Mouse (Mus musculus) intestine, embryonic 14.5 days (tissue): ENCODE data around the gene Dock7. TPM values are rescaled to one million over a fixed set of nuclear protein-coding genes. Genes with fewer than 3 reads are reported as not detected.

Source experiments
- ATAC-seq: fragments of 200-750 bp; cut with Nextera tagmentation; replicated peaks from 2 replicates; pipeline ENCODE4 v1.8.0; 2017; ENCODE audit warnings: low read depth, moderate number of reproducible peaks, moderate TSS enrichment, moderate library complexity; ENCODE audit not compliant: low FRiP score, low TSS enrichment
- DNase-seq: peaks from one replicate; pipeline ENCODE4 v3.0.0-alpha.2; 2018; ENCODE audit warnings: low spot score
- H3K27ac ChIP-seq: fragments of 300-500 bp; sonication (generic); 2 replicates; pipeline ENCODE4 v1.5.1; 2014; ENCODE audit warnings: low read depth, mild to moderate bottlenecking, control low read depth
- H3K27me3 ChIP-seq: fragments of 300-500 bp; sonication (generic); replicated peaks from 2 replicates; pipeline ENCODE4 v1.6.1; 2014; ENCODE audit warnings: low read length, control low read depth; ENCODE audit not compliant: control insufficient read depth, insufficient read depth
- H3K36me3 ChIP-seq: fragments of 300-500 bp; sonication (generic); 2 replicates; pipeline ENCODE4 v1.6.1; 2014; ENCODE audit warnings: low read length, control low read depth; ENCODE audit not compliant: control insufficient read depth, insufficient read depth
- H3K4me1 ChIP-seq: fragments of 300-500 bp; sonication (generic); replicated peaks from 2 replicates; pipeline ENCODE4 v1.6.1; 2014; ENCODE audit warnings: low read length, control low read depth, mixed read lengths; ENCODE audit not compliant: control insufficient read depth, insufficient read depth
- H3K4me2 ChIP-seq: fragments of 300-500 bp; sonication (generic); 2 replicates; pipeline ENCODE4 v1.6.1; 2014; ENCODE audit warnings: low read length
- H3K4me3 ChIP-seq: fragments of 300-500 bp; sonication (generic); 2 replicates; pipeline ENCODE4 v1.5.1; 2014; ENCODE audit warnings: low read depth, low read length, control low read depth, mixed read lengths
- H3K9ac ChIP-seq: fragments of 300-500 bp; sonication (generic); 2 replicates; pipeline ENCODE4 v1.6.1; 2014; ENCODE audit warnings: mild to moderate bottlenecking, low read length
- H3K9me3 ChIP-seq: fragments of 300-500 bp; sonication (generic); 2 replicates; pipeline ENCODE4 v1.6.1; 2016; ENCODE audit warnings: low read length, control low read depth; ENCODE audit not compliant: control insufficient read depth
- whole genome bisulfite sequencing: fragments of 180-500 bp; shearing (Covaris S2); extraction: QIAGEN DNeasy Blood & Tissue Kit; methylation state at CpG from one replicate; pipeline ENCODE4 v1.1.7; 2014; 5-methylcytosine and 5-hydroxymethylcytosine counted together
- polyA plus RNA-seq: library from polyadenylated mRNA; unstranded; fragments of >200 nt; fragmentation: Nextera tagmentation; extraction: Ambion mirVana; gene quantifications from 2 replicates; pipeline ENCODE4 v1.2.1, GENCODE M21; 2014

Dock7 gene
- polyA plus RNA-seq, 1 experiment from 2014 or later, result 67.4 TPM

DNA sequence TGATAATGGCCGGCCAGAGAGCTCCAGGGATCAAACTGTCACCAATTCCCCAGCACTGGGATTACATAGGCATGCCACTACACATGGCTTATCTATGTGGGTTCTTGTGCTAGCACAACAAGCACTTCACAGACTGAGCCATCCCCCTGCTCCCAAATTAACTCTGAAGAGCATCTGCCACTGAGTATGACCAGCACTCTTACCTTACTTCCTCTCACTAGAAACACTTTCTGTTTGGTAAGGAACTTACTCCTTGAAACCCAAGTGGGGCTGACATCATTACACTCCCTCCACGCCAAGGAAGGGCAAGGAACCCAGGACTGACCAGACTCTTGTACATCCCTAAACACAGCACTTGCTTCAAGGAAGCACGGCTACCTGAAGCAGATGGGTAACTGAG is 9.0 kb downstream of the Dock7 start:
- DNase-seq, result no peak
- H3K9me3 ChIP-seq, result no peaks in the 10 kb centered on the region
- H3K4me1 ChIP-seq, result peaks cover 29% of the 10 kb centered on the region
- H3K9ac ChIP-seq, result no peak overlapping the region
- H3K4me3 ChIP-seq, result no peak overlapping the region
- H3K27ac ChIP-seq, result no peak overlapping the region
- no peak for ATAC-seq
- no peaks in the 10 kb centered on the region for H3K36me3 ChIP-seq
- H3K4me2 ChIP-seq, result no peak overlapping the region
- 71% methylated on average over 3 of the region's 3 CpGs for WGBS
- no peaks in the 10 kb centered on the region for H3K27me3 ChIP-seq

DNA sequence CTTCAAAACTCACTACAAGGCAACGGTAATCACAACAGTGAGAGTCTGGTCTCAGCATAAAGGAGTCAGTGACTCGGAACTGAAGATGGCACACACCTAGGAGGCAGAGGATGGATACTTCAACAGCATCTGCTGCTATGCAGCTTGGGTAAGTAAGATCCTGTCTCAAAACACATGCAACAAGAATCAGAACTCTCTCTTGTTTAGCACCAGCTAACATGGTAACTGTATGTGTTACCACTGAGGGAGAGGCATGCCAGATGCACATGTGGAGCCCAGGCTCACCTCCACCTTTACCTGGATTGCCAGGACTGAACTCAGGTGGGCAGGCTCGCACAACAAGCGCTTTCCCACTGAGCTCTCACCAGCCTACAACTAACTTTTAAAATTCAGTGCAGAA is 11.9 kb downstream of the Dock7 start:
- no peaks in the 10 kb centered on the region for H3K9me3 ChIP-seq
- peaks cover 23% of the 10 kb centered on the region for H3K4me1 ChIP-seq
- no peak for DNase-seq
- H3K4me3 ChIP-seq, result no peak overlapping the region
- no peak overlapping the region for H3K9ac ChIP-seq
- no peak for ATAC-seq
- no peaks in the 10 kb centered on the region for H3K27me3 ChIP-seq
- no peak overlapping the region for H3K27ac ChIP-seq
- WGBS, result 95% methylated on average over 4 of the region's 4 CpGs
- H3K4me2 ChIP-seq, result no peak overlapping the region
- H3K36me3 ChIP-seq, result no peaks in the 10 kb centered on the region

DNA sequence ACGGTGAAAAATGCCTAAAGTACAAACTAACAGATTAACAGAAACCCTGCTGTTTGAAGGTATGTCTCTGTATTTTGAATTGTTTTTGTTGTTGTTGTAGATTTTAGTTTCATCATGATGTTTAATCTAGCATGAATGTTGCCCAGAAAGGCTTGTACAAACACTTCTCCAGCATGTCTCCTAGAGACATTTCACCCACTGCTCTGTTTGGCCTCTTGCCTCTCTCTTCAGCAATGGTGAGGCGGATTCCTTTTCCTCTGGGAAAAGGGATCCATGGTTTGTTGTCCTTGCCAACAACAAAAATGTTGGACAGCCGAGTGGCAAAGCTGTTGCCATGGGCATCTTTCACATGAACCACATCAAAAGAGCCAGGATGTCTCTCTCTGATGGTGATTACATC is 17.9 kb downstream of the Dock7 start:
- no peak overlapping the region for H3K4me3 ChIP-seq
- 85% methylated on average over 3 of the region's 3 CpGs for WGBS

DNA sequence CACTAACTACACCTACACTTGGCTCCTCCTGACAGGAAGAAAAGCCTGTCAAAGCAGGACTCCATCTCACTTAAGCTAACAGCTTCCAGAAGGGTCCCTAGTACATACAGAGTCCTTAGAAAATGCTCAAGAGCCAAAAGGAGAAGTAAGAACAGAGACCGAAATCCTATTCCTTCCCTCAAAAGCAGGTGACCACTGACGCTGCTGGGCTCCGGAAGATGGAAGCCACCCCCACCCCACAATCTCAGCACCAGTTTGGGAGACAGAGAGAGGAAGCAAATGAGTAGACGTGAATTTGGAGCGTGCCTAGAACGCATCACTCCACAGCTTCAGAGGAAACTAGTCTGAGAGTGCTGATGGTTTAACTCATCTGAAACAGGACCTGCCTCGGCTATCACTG is 20.0 kb downstream of the Dock7 start:
- DNase-seq, result no peak
- WGBS, result 88% methylated on average over 7 of the region's 7 CpGs
- Histone ChIP-seq H3K4me3 (no peak overlapping the region), H3K9me3 (no peaks in the 10 kb centered on the region), H3K36me3 (no peaks in the 10 kb centered on the region), H3K4me2 (no peak overlapping the region), H3K27me3 (no peaks in the 10 kb centered on the region), H3K27ac (no peak overlapping the region), H3K9ac (no peak overlapping the region), H3K4me1 (no peaks in the 10 kb centered on the region)
- no peak for ATAC-seq

More for the DNA sequence above, 17.9 kb downstream of the Dock7 start:
- Histone ChIP-seq H3K27me3 (no peaks in the 10 kb centered on the region), H3K4me1 (peaks cover 11% of the 10 kb centered on the region), H3K9ac (no peak overlapping the region), H3K4me2 (no peak overlapping the region), H3K36me3 (no peaks in the 10 kb centered on the region), H3K9me3 (no peaks in the 10 kb centered on the region), H3K27ac (no peak overlapping the region)
- ATAC-seq (no peak), DNase-seq (no peak)

DNA sequence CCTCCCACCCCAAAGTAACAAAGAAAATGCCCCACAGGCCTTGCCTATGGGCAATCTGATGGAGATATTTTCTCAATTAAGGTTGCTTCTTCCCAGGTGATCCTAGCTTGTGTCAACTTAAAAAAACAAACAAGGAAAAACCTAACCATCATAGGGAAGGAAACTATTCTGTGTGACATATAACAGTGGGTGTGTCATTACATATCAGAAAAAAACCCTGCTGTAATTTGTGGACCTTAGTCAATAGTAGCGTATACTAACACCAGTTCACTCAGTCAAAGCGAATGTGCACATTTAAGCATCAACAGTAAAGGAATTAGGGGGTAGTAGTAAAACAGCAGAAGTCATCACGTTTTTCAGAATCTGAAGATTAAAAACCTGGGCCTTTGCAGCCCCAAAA is 28.9 kb downstream of the Dock7 start:
- H3K27me3 ChIP-seq, result no peaks in the 10 kb centered on the region
- peaks cover 11% of the 10 kb centered on the region for H3K36me3 ChIP-seq
- H3K4me3 ChIP-seq, result no peak overlapping the region
- WGBS, result 75% methylated on average over 3 of the region's 3 CpGs
- DNase-seq (no peak), ATAC-seq (no peak)
- no peak overlapping the region for H3K4me2 ChIP-seq
- H3K4me1 ChIP-seq, result peaks cover 5% of the 10 kb centered on the region; the same call in 1 of the 2 replicates
- no peaks in the 10 kb centered on the region for H3K9me3 ChIP-seq
- H3K9ac ChIP-seq, result no peak overlapping the region
- no peak overlapping the region for H3K27ac ChIP-seq

DNA sequence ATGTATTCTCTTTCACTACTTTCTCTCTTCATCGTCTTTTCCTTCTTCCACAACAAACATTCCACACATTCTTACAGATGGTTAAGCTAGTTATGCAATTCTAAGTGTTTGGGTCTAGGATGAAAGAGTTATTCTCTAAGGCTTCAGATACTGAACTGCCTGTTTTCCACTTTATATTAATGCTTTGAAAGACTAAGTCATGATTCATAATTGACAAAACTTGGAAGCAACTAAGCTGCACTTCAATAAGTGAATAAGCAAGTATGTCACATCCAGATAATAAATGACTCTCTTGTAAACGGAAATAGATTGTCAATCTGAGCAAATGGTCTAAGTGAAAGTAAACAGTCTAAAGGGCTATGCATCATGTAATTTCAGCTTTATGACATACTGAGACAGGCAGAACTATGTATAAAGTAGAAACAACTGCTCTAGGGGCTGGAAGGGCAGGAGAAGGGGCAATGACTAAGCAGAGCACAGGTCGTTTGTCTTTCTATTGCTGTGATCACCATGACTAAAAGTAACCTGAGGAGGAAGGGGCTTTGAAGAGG is 29.5 kb downstream of the Dock7 start:
- peaks cover 5% of the 10 kb centered on the region; the same call in 1 of the 2 replicates for H3K4me1 ChIP-seq
- no peak for ATAC-seq
- H3K4me2 ChIP-seq, result no peak overlapping the region

DNA sequence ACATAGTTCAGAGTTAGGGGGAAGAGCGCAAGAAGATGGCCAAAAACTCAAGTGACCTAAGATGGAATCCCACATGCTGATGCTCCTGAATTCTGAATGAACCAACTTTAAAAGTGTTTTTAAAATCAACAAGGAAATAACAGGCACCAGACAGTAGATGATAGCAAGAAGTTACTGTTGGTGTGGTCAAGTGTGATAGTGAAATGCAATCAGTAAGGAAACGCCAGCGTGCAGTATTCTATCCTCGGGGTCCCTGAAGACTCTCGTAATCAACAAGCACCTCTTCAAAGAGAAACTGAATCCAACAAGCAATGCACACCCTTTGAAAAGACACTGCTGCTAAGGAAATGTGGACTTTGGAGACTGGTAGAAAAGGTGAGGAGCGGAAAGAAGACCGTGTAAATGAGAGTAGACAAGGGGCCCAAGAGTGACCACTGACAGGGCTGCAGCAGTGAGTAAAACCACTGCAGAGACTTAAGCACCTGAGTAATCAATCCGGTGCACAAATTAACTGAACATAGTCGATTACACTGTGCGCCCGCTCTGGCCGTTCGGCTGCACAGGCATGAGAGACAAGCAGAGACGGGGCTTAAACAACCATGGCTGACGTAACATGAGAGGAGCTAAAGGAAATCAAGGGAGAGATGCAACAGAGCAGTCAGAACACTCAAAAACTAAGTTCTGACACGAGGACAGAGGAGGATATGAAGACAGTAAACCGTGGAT is 32.8 kb downstream of the Dock7 start:
- H3K4me2 ChIP-seq, result no peak overlapping the region
- DNase-seq (no peak), ATAC-seq (no peak)

More for the DNA sequence above, 29.5 kb downstream of the Dock7 start:
- no peak overlapping the region for H3K9ac ChIP-seq
- H3K27ac ChIP-seq, result no peak overlapping the region
- H3K4me3 ChIP-seq, result no peak overlapping the region
- no peak for DNase-seq
- H3K9me3 ChIP-seq, result no peaks in the 10 kb centered on the region
- H3K36me3 ChIP-seq, result peaks cover 11% of the 10 kb centered on the region
- 32% methylated on average over 3 of the region's 3 CpGs for WGBS
- no peaks in the 10 kb centered on the region for H3K27me3 ChIP-seq

DNA sequence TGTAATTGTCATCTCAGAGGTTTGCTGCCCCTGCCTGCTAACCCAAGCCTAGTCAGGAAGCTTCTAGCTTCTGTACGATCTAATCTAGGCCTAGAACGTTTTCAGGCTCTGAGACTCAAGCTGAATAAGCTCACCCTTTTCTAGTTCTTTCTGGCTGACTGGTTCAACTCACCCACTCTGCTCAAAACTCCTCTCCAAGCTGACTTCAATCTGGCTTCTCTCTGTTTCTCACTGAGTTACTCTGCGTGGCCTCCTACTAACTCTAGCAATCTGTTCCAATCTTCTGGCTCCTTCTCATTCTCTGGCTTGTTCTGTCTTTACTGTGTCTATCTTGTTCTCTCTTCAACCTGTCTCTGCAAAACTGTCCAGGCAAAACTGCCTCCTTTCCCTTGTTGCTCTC is 36.9 kb downstream of the Dock7 start:
- DNase-seq (no peak), ATAC-seq (no peak)
- no peak overlapping the region for H3K4me2 ChIP-seq
- no peak overlapping the region for H3K4me3 ChIP-seq
- WGBS, result 92% methylated on average over 3 of the region's 3 CpGs
- H3K9ac ChIP-seq, result no peak overlapping the region
- H3K27me3 ChIP-seq, result no peaks in the 10 kb centered on the region
- no peaks in the 10 kb centered on the region for H3K4me1 ChIP-seq
- H3K27ac ChIP-seq, result no peak overlapping the region
- no peaks in the 10 kb centered on the region for H3K9me3 ChIP-seq
- peaks cover 30% of the 10 kb centered on the region for H3K36me3 ChIP-seq

More for the DNA sequence above, 32.8 kb downstream of the Dock7 start:
- Histone ChIP-seq H3K9ac (no peak overlapping the region), H3K27me3 (no peaks in the 10 kb centered on the region), H3K36me3 (peaks cover 19% of the 10 kb centered on the region), H3K4me3 (no peak overlapping the region), H3K4me1 (peaks cover 5% of the 10 kb centered on the region; the same call in 1 of the 2 replicates), H3K27ac (no peak overlapping the region), H3K9me3 (no peaks in the 10 kb centered on the region)
- WGBS, result 91% methylated on average over 17 of the region's 17 CpGs

DNA sequence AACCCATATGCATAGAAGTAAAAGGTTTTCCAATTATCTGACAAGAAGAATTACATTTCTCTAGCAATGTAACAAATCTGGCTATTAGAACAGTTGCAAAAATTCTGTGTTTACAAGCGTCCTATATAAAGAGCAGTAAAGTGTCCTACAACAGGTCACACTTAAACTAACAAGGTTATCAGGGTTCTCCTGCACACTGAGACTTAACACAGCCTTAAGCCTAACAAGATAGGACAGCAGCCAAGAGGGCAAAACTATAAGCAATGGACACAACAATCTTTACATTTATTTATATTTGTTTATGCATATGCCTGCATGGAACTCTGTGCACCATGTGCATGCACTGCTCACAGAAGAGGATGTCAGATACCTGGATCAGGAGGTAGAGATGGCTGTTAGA is 39.5 kb downstream of the Dock7 start:
- no peak overlapping the region for H3K4me2 ChIP-seq
- WGBS, result 65% methylated on average over 1 of the region's 1 CpGs
- no peaks in the 10 kb centered on the region for H3K9me3 ChIP-seq
- no peak overlapping the region for H3K4me3 ChIP-seq
- DNase-seq (no peak), ATAC-seq (no peak)
- H3K27me3 ChIP-seq, result no peaks in the 10 kb centered on the region
- no peak overlapping the region for H3K27ac ChIP-seq
- peaks cover 46% of the 10 kb centered on the region for H3K36me3 ChIP-seq
- H3K9ac ChIP-seq, result no peak overlapping the region
- H3K4me1 ChIP-seq, result no peaks in the 10 kb centered on the region
